ENCODE assay signal across 18 mouse cellular contexts in genomic region chr9:22748617-22749016, GRCm38 (mm10).
DNase-seq lines count a peak whose midpoint lies in the region; ATAC-seq and TF ChIP-seq lines count a peak whose summit lies in the region.
"Had no signal": no experiment of that assay in that cellular context is flagged by ENCODE, and none has a peak within 500 bp of the region (broad histone marks: within the 10 kb centered on the region; RNA-seq: fewer than 3 reads in every experiment).

No protein-coding gene starts in this region.

- ATAC-seq in lung, embryonic 16.5 days (ENCODE audit: low read depth) = peak; percentile 45; the same call in 1 of the 2 replicates
- ATAC-seq: forebrain, embryonic 13.5 days; Patski had no signal

- intact Hi-C loops in gastrocnemius, adult 2 months (cut with DNase I) = no loop called here

- no peak for TF ChIP-seq CTCF in gastrocnemius, adult 2 months (IDR thresholded peaks at IDR 0.05)
- TF ChIP-seq CTCF in lung, adult 2 months (IDR thresholded peaks at IDR 0.05; ENCODE audit: insufficient read depth, low read length) = no peak

- TF ChIP-seq POLR2A in lung, adult 2 months (IDR thresholded peaks at IDR 0.05; ENCODE audit: borderline replicate concordance, extremely low read depth, low read depth, low read length) = no peak

- H3K36me3 ChIP-seq in lung, embryonic 16.5 days (ENCODE audit: control insufficient read depth, insufficient read depth, low read length) = no peaks in the 10 kb centered on the region
- H3K36me3 ChIP-seq: embryonic facial prominence, embryonic 12.5 days; liver, embryonic 15.5 days; midbrain, embryonic 12.5 days had no signal

- 66% methylated on average over 2 of the region's 2 CpGs for WGBS in lung, adult 2 months
- 27% methylated on average over 2 of the region's 2 CpGs for WGBS in lung, embryonic 16.5 days

- no peak overlapping the region for H3K4me2 ChIP-seq in lung, embryonic 16.5 days (ENCODE audit: low read depth, low read length)
- H3K4me2 ChIP-seq: embryonic facial prominence, embryonic 12.5 days; forebrain, embryonic 13.5 days; liver, embryonic 15.5 days; midbrain, embryonic 12.5 days had no signal

- H3K27me3 ChIP-seq in lung, embryonic 16.5 days (ENCODE audit: control insufficient read depth, insufficient read depth, low read depth, low read length) = no peaks in the 10 kb centered on the region
- H3K27me3 ChIP-seq: CH12.LX; embryonic facial prominence, embryonic 12.5 days; forebrain, embryonic 13.5 days; liver, embryonic 15.5 days; midbrain, embryonic 12.5 days; Patski had no signal

- H3K4me1 ChIP-seq in lung, adult 2 months (ENCODE audit: control insufficient read depth, insufficient read depth, low read length) = no peaks in the 10 kb centered on the region; the same call in 1 of the 2 replicates
- peaks cover 15% of the 10 kb centered on the region for H3K4me1 ChIP-seq in lung, embryonic 16.5 days (replicated peaks; ENCODE audit: control insufficient read depth, insufficient read depth, low read length)
- H3K4me1 ChIP-seq: embryonic facial prominence, embryonic 12.5 days; liver, embryonic 15.5 days; midbrain, embryonic 12.5 days had no signal

- H3K4me3 ChIP-seq in gastrocnemius, adult 2 months = no peak overlapping the region
- H3K4me3 ChIP-seq in lung, adult 2 months (replicated peaks; ENCODE audit: extremely low read depth, low read depth, low read length) = no peak overlapping the region
- H3K4me3 ChIP-seq in lung, embryonic 16.5 days (ENCODE audit: low read length) = no peak overlapping the region
- H3K4me3 ChIP-seq: embryonic facial prominence, embryonic 12.5 days; forebrain, embryonic 13.5 days; liver, embryonic 15.5 days; midbrain, embryonic 12.5 days; myocyte had no signal

- H3K9me3 ChIP-seq in lung, embryonic 16.5 days (ENCODE audit: control insufficient read depth, low read length) = 0 out of 2 replicates have a peak, but pooled peaks cover 2% of the 10 kb centered on the region
- H3K9me3 ChIP-seq: embryonic facial prominence, embryonic 12.5 days; forebrain, embryonic 13.5 days; liver, embryonic 15.5 days; midbrain, embryonic 12.5 days had no signal

- no peak overlapping the region for H3K27ac ChIP-seq in gastrocnemius, adult 2 months
- peak overlapping the region; percentile 91 for H3K27ac ChIP-seq in lung, embryonic 16.5 days (ENCODE audit: low read length)
- H3K27ac ChIP-seq: embryonic facial prominence, embryonic 12.5 days; forebrain, embryonic 13.5 days; liver, embryonic 15.5 days; midbrain, embryonic 12.5 days had no signal

- peak; percentile 35 for DNase-seq in gastrocnemius, adult 2 months
- no peak for DNase-seq in gastrocnemius, postnatal 25 days
- peak; percentile 10 to 46 for DNase-seq in lung, adult 18-20 months
- no peak for DNase-seq in lung, adult 2 months
- DNase-seq in layer of hippocampus, adult 18-20 months (ENCODE audit: low spot score in 2 of 2) = no peak
- DNase-seq in thymus, postnatal 14 days = no peak
- DNase-seq: adrenal gland, postnatal 36 days; cerebellum, postnatal 36 days; heart, postnatal 36 days; right cerebral cortex, postnatal 14 days had no signal

- no peak overlapping the region for H3K9ac ChIP-seq in lung, embryonic 16.5 days (ENCODE audit: low read length)
- H3K9ac ChIP-seq: embryonic facial prominence, embryonic 12.5 days; forebrain, embryonic 13.5 days; liver, embryonic 15.5 days; midbrain, embryonic 12.5 days had no signal

Comparison
In these comparisons a context has a peak if more than half of its experiments do, and no peak if none do; other contexts are left out.
1. DNase-seq: peak in gastrocnemius, adult 2 months (single experiment) and lung, adult 18-20 months (2 of 2); none in gastrocnemius, postnatal 25 days (single experiment), lung, adult 2 months (single experiment), layer of hippocampus, adult 18-20 months (0 of 2) and thymus, postnatal 14 days (single experiment).